Mouse (Mus musculus) kidney, postnatal 0 days (tissue): ENCODE measurements around the gene Plekhh2. TPM values are rescaled to one million over a fixed set of nuclear protein-coding genes. Genes with fewer than 3 reads are reported as not detected.
A peak's percentile ranks its signal among the peaks of the same experiment; 100 is the strongest.

ENCODE experiments used
- ATAC-seq: fragments of 200-750 bp; cut with Nextera tagmentation; replicated peaks from 2 replicates; pipeline ENCODE4 v1.8.0; 2017; ENCODE audit warnings: low read depth, moderate number of reproducible peaks, moderate TSS enrichment, moderate library complexity; ENCODE audit not compliant: low FRiP score
- DNase-seq: peaks from one replicate; pipeline ENCODE4 v3.0.0-alpha.2; 2016; ENCODE audit warnings: low spot score
- H3K27ac ChIP-seq: fragments of 300-500 bp; sonication (generic); 2 replicates; pipeline ENCODE4 v1.5.1; 2014; ENCODE audit warnings: mild to moderate bottlenecking
- H3K27me3 ChIP-seq: fragments of 300-500 bp; sonication (generic); 2 replicates; pipeline ENCODE4 v1.6.1; 2014; ENCODE audit warnings: low read length, mixed read lengths; ENCODE audit not compliant: insufficient read depth
- H3K36me3 ChIP-seq: fragments of 300-500 bp; sonication (generic); 2 replicates; pipeline ENCODE4 v1.6.1; 2014; ENCODE audit warnings: low read length, mixed read lengths; ENCODE audit not compliant: insufficient read depth
- H3K4me1 ChIP-seq: fragments of 300-500 bp; sonication (generic); replicated peaks from 2 replicates; pipeline ENCODE4 v1.6.1; 2014; ENCODE audit warnings: antibody characterized with exemption, low read length, mixed read lengths; ENCODE audit not compliant: insufficient read depth
- H3K4me2 ChIP-seq: fragments of 300-500 bp; sonication (generic); 2 replicates; pipeline ENCODE4 v1.6.1; 2014; ENCODE audit warnings: mild to moderate bottlenecking, low read length, moderate library complexity, mixed read lengths
- H3K4me3 ChIP-seq: fragments of 300-500 bp; sonication (generic); replicated peaks from 2 replicates; pipeline ENCODE4 v1.5.1; 2014; ENCODE audit warnings: low read depth, low read length
- H3K9ac ChIP-seq: fragments of 300-500 bp; sonication (generic); 2 replicates; pipeline ENCODE4 v1.6.1; 2014; ENCODE audit warnings: low read depth, low read length
- H3K9me3 ChIP-seq: fragments of 300-500 bp; sonication (generic); replicated peaks from 2 replicates; pipeline ENCODE4 v1.6.1; 2016; ENCODE audit warnings: low read length, inconsistent platforms, mixed read lengths
- CTCF ChIP-seq: IDR thresholded peaks from 2 replicates; pipeline ENCODE4 v1.5.1; 2016; ENCODE audit warnings: antibody characterized with exemption, low read depth, mild to moderate bottlenecking, moderate library complexity
- WGBS: fragments of 180-500 bp; shearing (Covaris S2); extraction: QIAGEN DNeasy Blood & Tissue Kit; methylation state at CpG from one replicate; pipeline ENCODE4 v1.1.7; 2014; 5-methylcytosine and 5-hydroxymethylcytosine counted together
- polyA plus RNA-seq: library from polyadenylated mRNA; unstranded; fragments of >200 nt; fragmentation: Nextera tagmentation; extraction: Ambion mirVana; gene quantifications from 2 replicates; pipeline ENCODE4 v1.2.1, GENCODE M21; 2015

The Plekhh2 gene
- polyA plus RNA-seq, 1 experiment from 2014 or later, result 6.1 TPM

DNA sequence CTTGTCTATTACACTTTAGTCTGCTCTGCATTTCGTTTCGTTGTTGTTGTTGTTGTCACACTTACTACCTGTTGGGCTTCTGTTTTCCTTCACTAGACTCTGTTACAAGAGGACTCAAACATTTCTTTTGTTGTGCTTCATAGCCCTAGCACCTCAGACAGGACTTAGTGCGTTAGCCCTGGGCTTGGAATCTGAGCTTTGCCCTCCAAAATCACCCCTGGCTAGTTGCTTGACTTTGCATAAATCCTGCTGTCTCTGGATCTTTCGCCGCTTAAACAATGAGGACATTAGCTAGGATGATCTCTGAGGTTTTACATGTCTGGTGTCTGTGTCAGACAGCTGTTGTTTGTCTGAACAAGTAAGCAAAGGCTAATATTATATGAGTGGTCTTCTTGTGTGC lies 62.2 kb downstream of the Plekhh2 start:
- Histone ChIP-seq H3K4me1 (peaks cover 8% of the 10 kb centered on the region), H3K36me3 (0 out of 2 replicates have a peak, but pooled peaks cover 2% of the 10 kb centered on the region), H3K4me2 (no peak overlapping the region), H3K9ac (no peak overlapping the region), H3K27ac (peak overlapping the region; percentile 27), H3K4me3 (no peak overlapping the region), H3K27me3 (no peaks in the 10 kb centered on the region), H3K9me3 (no peaks in the 10 kb centered on the region)
- WGBS, result 54% methylated on average over 5 of the region's 5 CpGs
- no peak for TF ChIP-seq CTCF
- DNase-seq (peak; percentile 47), ATAC-seq (0 out of 2 replicates have a peak, but pooled peaks have one; percentile 25)

DNA sequence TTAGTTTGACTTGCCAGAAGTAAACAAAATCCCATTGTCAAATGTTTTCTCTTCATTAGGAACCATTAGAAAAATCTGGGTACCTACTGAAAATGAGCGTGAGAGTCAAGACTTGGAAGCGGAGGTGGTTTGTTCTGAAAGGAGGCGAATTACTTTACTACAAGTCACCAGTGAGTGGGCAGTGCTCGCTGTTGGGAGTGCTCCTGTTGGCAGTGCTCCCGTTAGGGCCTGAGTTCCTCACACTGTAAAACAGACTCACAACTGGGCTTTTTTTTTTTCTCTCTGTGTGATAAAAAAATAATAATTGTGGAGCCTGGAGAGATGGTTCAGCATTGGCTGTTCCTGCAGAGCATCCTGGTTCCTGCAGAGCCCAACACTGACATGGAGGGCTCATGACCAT lies 63.4 kb downstream of the Plekhh2 start:
- H3K4me3 ChIP-seq, result no peak overlapping the region
- H3K27ac ChIP-seq, result no peak overlapping the region
- H3K27me3 ChIP-seq, result no peaks in the 10 kb centered on the region
- no peak for TF ChIP-seq CTCF
- H3K9me3 ChIP-seq, result no peaks in the 10 kb centered on the region
- no peak for ATAC-seq
- H3K4me2 ChIP-seq, result no peak overlapping the region
- 87% methylated on average over 5 of the region's 5 CpGs for WGBS
- H3K9ac ChIP-seq, result no peak overlapping the region
- 0 out of 2 replicates have a peak, but pooled peaks cover 2% of the 10 kb centered on the region for H3K36me3 ChIP-seq
- DNase-seq, result no peak
- H3K4me1 ChIP-seq, result peaks cover 11% of the 10 kb centered on the region

DNA sequence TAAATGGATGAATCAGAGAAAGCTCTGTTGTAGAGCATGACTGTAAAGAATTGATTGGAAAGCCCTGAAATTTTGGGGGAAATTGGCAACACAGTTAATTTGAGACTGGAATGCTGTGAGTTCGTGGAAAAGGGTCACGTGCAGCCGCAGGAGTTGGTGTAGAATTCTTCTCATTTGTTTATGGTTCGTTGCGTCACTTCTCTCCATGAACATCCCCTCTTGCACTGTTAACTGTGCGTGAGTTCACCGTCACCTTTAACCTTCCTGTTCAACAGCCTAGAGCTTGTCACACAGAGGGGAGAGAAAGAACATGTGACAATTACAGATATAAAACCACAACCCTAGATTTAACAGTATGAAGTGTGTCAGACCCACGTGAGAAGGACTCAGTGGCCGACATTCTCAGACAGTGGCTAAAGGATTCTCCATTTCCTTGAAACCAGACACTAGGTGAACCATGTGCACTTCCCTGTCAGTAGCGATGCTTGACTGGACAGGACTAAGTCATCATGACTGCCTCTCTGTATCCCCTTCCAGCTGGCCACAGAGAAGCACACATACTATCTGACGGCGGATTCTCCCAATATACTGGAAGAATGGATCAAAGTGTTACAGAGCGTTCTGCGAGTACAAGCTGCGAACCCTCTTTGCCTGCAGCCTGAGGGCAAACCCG lies 65.1 kb downstream of the Plekhh2 start:
- Histone ChIP-seq H3K4me3 (no peak overlapping the region), H3K4me2 (no peak overlapping the region), H3K4me1 (peaks cover 21% of the 10 kb centered on the region), H3K27ac (no peak overlapping the region), H3K9ac (no peak overlapping the region), H3K27me3 (no peaks in the 10 kb centered on the region), H3K36me3 (0 out of 2 replicates have a peak, but pooled peaks cover 2% of the 10 kb centered on the region), H3K9me3 (no peaks in the 10 kb centered on the region)
- TF ChIP-seq CTCF, result no peak
- ATAC-seq, result peak; percentile 57; the same call in 1 of the 2 replicates
- WGBS, result 44% methylated on average over 16 of the region's 16 CpGs
- no peak for DNase-seq

DNA sequence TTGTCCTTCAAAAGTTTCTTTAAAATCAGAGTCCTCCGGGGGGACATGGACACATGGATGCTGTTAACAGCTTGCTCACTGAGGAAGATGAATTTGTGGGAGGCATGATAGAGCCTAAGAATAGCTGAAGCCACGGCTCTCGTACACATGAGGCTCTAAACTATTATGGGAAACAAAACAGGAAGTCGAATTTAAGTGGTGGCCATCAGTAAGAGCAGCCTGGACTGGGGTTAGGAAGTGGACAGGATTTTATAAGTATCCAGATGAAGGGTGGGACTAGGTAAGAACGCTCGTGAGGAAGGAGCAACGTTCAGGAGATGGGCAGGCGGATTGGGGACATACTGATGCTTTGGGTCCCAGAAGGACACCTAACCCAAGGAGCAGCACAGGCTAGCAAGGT lies 67.6 kb downstream of the Plekhh2 start:
- ATAC-seq (no peak), DNase-seq (no peak)
- 59% methylated on average over 8 of the region's 8 CpGs for WGBS
- no peaks in the 10 kb centered on the region for H3K9me3 ChIP-seq
- no peak overlapping the region for H3K4me2 ChIP-seq
- no peak for TF ChIP-seq CTCF
- 0 out of 2 replicates have a peak, but pooled peaks cover 2% of the 10 kb centered on the region for H3K36me3 ChIP-seq
- no peak overlapping the region for H3K27ac ChIP-seq
- peaks cover 13% of the 10 kb centered on the region; the same call in 1 of the 2 replicates for H3K4me1 ChIP-seq
- H3K27me3 ChIP-seq, result no peaks in the 10 kb centered on the region
- no peak overlapping the region for H3K9ac ChIP-seq
- H3K4me3 ChIP-seq, result no peak overlapping the region

DNA sequence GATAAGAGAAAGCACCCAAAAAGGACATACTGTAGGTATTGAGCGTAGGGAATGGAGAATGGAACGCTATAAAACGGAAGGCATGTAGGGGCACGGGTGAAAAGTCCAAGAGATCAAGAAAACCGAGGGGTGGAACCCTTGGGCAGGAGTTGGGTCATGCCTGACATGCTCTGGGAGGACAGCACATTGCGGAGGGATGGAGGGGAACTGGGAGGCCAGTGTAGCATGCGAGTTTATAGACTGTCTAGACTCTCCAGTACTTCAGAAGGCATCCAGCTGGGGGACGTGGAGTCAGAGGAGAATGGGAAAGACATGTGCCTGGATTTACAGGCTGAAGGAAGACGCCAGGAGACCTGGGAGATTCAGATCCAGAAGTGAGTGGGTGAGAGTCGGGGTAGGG lies 68.1 kb downstream of the Plekhh2 start:
- Histone ChIP-seq H3K9ac (no peak overlapping the region), H3K27me3 (no peaks in the 10 kb centered on the region), H3K4me3 (no peak overlapping the region), H3K4me1 (peaks cover 13% of the 10 kb centered on the region; the same call in 1 of the 2 replicates), H3K36me3 (0 out of 2 replicates have a peak, but pooled peaks cover 2% of the 10 kb centered on the region), H3K9me3 (no peaks in the 10 kb centered on the region), H3K27ac (no peak overlapping the region), H3K4me2 (no peak overlapping the region)
- ATAC-seq, result 0 out of 2 replicates have a peak, but pooled peaks have one; percentile 44
- no peak for TF ChIP-seq CTCF
- DNase-seq, result peak; percentile 62
- 43% methylated on average over 10 of the region's 10 CpGs for WGBS

DNA sequence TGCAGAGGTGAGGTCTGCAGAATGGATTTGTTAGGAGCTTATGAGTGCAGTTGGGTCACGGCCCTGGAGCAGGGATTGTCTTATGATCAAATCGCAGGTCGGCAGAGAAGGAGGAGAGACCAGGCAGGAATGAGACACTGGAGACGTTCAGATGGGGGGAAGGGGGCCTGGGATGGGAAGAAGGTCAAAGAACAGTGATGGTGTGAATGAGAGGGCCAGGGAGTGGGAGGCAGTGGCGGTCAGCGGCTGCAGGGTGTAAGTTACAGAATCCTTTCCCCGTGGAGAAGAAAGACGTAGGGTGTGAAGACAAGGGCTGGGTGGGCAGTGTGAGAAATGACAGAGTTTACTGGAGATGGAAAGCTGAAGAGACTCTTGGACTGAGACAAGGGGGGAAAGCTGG lies 69.1 kb downstream of the Plekhh2 start:
- Histone ChIP-seq H3K4me1 (peaks cover 13% of the 10 kb centered on the region; the same call in 1 of the 2 replicates), H3K9ac (no peak overlapping the region), H3K27ac (peak overlapping the region; percentile 25; the same call in 1 of the 2 replicates), H3K9me3 (no peaks in the 10 kb centered on the region), H3K4me3 (no peak overlapping the region), H3K36me3 (0 out of 2 replicates have a peak, but pooled peaks cover 2% of the 10 kb centered on the region), H3K4me2 (no peak overlapping the region), H3K27me3 (no peaks in the 10 kb centered on the region)
- peak; percentile 23; the same call in 1 of the 2 replicates for ATAC-seq
- no peak for TF ChIP-seq CTCF
- WGBS, result 31% methylated on average over 8 of the region's 8 CpGs
- peak; percentile 65 for DNase-seq
